Mouse (Mus musculus) common myeloid progenitor, adult 5-6 weeks (primary cell): ENCODE data around the gene Cldn7. TPM values are rescaled to one million over a fixed set of nuclear protein-coding genes. Genes with fewer than 3 reads are reported as not detected.
"Not testable (repeated sequence)": the region's sequence is repeated elsewhere in the genome, so short reads cannot be mapped to it uniquely, and the experiment has no call there.

Source experiments
- ATAC-seq: replicated peaks from 2 replicates; pipeline ENCODE4 v1.8.0; 2016; ENCODE audit warnings: low read depth, mild to moderate bottlenecking, moderate TSS enrichment, inconsistent platforms; ENCODE audit not compliant: poor library complexity, severe bottlenecking
- total RNA-seq: library from RNA; stranded (forward); fragments of 200-1000, 187-1606 nt; gene quantifications from 2 replicates; pipeline ENCODE4 v1.2.3, GENCODE M21; 2017

Cldn7 gene
- total RNA-seq, 1 experiment from 2014 or later: not detected

DNA sequence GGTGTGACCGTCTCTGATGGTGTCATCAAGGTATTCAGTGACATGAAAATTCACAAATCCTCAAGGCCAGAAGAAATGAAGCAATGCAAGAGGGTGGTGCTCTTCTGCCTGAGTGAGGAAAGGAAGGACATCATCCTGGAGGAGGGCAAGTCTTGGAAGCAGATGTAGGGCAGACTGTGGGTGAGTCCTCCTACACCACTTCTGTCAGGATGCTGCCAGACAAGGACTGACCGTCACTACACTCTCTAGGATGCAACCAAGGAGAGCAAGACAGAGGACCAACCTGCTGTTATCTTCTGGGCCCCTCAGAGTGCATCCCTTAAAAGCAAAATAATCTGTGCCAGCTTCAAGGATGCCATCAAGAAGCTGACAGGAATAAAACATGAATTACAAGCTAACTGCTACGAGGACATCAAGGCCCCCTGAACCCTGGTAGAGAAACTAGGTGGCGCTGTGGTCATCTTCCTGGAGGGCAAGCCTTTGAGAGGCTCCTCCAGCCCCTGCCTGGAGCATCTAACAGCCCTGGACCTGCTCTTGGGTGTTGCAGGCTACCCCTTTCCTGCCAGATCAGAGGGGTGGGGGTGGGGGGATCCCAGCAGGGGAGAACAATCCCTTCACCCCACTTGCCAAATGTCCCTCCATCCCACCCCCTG is 13.6 kb upstream of the Cldn7 start:
- no peak for ATAC-seq

DNA sequence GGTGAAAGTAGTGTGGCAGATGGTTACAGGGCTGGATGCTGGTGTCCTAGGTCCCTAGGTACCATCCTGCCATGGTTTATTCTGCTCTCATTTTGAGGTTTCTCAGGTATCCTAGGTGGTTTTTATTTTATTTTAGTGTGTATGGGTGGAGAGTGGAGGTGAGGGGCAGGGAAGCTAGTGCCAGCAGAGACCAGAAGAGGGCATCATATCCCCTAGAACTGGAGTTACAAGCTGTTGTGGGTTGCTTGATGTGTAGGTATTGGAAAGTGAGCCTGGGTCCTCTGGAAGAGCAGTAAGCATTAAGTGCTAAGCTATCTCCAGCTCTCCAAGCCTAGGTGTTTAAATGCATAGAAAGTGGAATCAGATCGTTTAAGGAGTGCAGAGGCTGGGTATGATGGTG is 12.3 kb upstream of the Cldn7 start:
- ATAC-seq: no peak

DNA sequence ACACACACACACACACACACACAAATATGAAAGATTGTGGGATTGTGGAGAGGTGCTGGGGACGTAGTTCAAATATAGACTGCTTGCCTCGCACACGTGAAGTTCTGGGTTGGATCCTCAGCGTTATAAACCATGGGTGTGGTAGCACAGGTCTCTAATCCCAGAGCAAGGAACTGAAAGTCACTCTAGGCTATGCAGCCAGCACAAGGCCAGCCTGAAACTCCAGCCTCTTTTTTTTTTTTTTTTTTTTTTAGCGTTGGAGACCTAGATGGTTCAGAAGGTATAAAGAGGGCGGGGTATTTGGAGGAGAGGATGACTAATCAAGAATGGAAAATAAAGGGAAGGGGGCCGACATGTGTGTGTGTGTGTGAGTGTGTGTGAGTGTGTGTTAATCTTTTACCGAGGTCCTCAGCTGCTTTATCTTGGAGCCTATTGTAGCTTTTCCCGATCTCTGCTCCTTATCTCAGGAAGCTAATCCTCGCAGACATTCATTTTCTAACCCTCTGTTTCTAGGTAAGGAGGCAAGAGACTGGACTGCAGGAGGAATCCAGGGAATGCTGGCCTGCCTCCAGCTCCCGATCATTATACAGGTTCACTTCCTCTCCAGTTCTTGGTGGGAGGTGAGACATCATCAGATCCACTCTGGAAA is 11.2 kb upstream of the Cldn7 start:
- ATAC-seq: no peak

GRCm38 (mm10) chr11:69955618-69956017 is 9.0 kb upstream of the Cldn7 start:
- ATAC-seq: not testable (repeated sequence)

DNA sequence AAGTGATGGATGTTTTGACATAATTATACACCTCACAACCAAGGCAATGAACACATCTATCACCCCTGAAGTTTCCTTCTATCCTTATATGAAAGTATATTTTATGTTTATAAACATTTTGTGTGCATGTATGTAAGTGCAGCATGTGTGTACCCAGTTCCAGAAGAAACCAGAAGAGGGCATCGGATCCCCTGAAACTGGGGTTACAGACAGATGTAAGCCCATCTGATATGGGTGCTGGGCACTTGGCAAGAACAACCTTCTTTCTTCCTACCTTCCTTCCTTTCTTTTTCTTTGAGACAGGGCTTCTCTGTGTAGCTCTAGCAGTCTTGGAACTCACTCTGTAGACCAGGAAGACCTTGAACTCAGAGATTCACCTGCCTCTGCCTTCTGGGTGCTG is 8.4 kb upstream of the Cldn7 start:
- no peak for ATAC-seq

GRCm38 (mm10) chr11:69960616-69961015 is 4.0 kb upstream of the Cldn7 start:
- no peak for ATAC-seq

DNA sequence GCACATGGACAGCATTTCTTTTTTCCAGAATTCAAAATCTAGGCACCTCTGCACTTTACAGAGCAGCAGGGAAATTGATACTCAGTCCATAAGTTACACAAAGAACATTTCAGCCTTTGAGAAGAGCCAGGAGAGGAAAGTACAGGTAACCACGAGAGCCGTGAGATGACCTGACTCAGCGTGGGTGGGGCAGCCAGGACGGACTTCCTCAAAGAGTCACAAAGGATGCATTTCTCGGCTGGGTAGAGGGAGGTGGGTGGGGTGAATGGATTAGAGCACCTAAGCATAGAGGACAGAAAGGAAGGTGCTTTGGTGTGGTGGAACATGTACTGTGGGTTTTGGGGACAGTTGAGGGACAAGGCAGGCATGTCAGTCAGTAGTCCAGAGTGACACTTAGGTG is 2.7 kb upstream of the Cldn7 start:
- ATAC-seq: no peak

GRCm38 (mm10) chr11:69965271-69966005 is 859 bp downstream of the Cldn7 start:
- ATAC-seq: no peak

- peak; percentile 46 for ATAC-seq
Observed at GRCm38 (mm10) chr11:69966006-69966859, 1.7 kb downstream of the Cldn7 start.

DNA sequence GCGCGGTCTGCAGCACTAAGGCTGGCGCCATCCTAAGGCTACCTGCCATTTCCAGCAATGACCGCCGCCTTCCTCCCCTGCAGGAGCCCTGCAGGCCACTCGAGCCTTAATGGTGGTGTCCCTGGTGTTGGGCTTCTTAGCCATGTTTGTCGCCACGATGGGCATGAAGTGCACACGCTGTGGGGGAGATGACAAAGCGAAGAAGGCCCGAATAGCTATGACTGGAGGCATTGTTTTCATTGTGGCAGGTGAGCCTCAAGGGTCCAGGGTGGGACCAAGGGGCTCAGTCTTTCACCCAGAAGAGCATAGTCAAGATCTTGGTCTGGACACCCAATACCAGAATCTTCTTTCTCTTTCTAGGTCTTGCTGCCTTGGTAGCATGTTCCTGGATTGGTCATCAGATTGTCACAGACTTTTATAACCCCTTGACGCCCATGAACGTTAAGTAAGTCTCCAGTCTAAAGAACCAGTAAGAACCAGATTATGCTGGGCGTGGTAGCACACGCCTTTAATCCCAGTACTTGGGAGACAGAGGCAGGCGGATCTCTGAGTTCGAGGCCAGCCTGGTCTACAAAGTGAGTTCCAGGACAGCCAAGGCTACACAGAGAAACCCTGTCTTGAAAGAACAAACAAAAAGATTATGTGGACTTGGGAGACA is 2.4 kb downstream of the Cldn7 start:
- ATAC-seq: no peak

- ATAC-seq: no peak
Observed at GRCm38 (mm10) chr11:69968793-69969192, 4.2 kb downstream of the Cldn7 start.

GRCm38 (mm10) chr11:69970222-69970621 is 5.6 kb downstream of the Cldn7 start:
- no peak for ATAC-seq

- no peak for ATAC-seq
Observed at GRCm38 (mm10) chr11:69970775-69971174, 6.2 kb downstream of the Cldn7 start.

DNA sequence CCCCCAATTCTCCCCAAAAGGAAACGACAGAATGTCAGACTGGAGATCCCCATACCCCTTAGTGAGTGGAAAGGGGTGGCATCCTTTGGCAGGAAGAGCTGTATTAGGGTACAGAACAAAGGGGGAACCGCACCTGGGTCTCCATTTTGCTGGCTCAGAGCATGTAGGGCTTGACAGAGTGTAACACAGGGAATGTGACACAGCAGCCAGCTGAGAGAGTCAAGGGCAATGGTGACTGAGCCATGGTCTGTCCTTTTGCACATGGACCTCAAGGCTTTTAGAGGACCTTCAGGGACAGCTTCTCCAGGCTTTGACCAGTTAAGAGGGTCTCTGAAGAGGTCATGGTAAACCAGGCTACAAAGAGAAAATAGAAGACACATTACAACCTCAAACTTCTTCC is 10.3 kb downstream of the Cldn7 start:
- ATAC-seq: no peak

- no peak for ATAC-seq
Observed at GRCm38 (mm10) chr11:69976271-69976670, 11.7 kb downstream of the Cldn7 start.

- ATAC-seq: no peak
Observed at GRCm38 (mm10) chr11:69979827-69980195, 15.2 kb downstream of the Cldn7 start.

DNA sequence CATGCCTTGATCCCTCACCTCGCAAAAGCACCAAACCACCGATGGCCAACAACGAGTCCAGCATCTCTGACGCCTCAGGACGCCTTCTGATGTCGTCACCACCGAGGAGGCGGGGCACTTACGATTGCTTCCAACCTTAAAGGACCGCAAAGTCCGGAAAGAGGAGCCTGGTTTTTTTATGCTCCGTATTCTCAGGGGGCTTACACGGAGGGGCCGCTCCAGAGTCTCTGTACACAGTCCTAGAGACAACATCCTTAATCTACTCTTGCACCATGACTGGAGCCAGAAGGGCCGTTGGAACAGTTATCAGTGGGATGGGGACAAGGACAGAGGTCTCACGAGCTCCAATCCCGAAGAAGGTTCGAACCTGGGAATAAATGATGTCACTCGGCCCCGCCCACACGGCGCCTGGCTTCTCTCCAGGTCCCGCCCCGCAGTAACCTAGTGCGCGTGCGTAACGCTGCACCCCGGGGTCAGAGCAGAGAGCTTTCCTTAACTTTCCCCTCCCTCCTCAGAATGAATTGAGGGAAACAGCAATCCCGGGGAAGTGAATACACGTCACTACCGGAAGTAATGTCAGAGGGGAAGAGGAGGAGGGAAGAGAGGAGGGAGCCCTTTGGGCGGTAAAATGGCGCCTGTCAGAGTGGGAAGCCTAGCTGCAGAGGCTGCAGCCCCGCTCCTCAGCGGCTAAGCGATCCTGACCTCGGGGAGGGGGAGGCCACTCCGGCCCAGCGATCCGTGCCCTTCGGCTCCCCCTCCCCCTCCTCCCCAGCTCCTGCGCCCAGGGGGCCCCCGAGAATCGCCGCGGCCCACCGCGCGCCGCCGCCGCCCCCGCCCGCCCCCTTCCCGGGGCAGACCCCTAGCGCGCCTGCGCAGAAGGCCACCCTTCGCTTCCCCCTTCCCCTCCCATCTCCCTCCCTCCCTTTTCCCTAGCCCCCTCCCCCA is 15.9 kb downstream of the Cldn7 start:
- peak; percentile 91 for ATAC-seq

DNA sequence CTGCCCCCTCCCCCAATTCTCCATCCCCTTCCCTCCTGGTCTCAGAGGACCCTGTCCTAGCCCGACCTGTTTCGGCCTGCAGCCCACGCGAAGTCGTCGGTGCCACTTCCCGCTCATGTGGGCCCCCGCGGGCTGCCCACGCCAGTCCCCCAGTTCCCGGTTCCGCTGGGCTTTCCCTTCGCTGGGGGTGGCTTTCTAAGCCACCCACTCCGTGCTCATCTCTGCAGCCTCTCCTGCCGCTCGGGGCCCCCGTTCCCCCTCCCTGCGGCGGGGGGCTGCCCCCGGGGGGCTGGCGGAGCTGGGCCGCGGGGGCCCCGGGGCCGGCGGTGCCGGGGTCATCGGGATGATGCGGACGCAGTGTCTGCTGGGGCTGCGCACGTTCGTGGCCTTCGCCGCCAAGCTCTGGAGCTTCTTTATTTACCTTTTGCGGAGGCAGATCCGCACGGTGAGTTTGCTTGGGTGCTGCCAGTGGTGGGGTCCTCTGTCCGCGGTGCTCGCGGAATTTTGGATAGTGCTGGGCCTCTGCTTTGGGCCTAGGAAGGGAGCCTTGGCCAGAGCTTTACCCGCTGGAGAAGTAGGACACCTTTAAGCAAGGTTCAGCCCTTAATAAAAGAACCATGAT is 16.7 kb downstream of the Cldn7 start, which contains the start of gene Ctdnep1:
Ctdnep1 (plus strand) TSS at position 16 of the 622 bp plus-strand sequence.
- ATAC-seq: no peak
